Mouse (Mus musculus): ENCODE measurements at regions not wholly inside any gene's neighbourhood (a gene's known extent, or its start where the extent isn't known, plus 50 kb on each side); places are given as distances from the start of the nearest gene placed in this dataset.
A peak's percentile ranks its signal among the peaks of the same experiment; 100 is the strongest.

DNA sequence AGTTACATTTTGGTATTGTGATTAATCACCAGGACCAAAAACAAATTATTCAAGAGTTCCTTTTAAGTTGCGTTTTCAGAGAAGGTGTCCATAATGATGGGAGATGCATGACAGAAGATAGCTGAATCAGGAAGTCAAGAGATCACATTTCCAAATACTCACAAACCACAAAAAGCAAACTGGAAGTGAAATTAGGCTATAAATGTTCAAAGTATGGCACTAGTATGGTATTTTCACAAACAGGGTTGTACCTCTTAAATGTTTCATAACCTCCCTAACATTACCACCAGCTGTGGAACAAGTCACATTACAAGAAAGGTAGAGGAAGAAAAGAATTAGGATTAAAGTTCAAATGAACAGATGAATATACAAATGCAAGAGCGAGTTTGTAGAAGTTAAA is 367.6 kb downstream of the Slco6d1 start:
- no peak overlapping the region for H3K27ac ChIP-seq (ENCODE audit: low read length)
- 96% methylated on average over 2 of the region's 2 CpGs for WGBS
- H3K27me3 ChIP-seq (replicated peaks; ENCODE audit: control insufficient read depth, insufficient read depth, low read length): no peaks in the 10 kb centered on the region
- no peak overlapping the region for H3K4me2 ChIP-seq (ENCODE audit: low read length)
- H3K4me3 ChIP-seq (replicated peaks; ENCODE audit: low read length): no peak overlapping the region
- ATAC-seq: no peak
- H3K36me3 ChIP-seq (ENCODE audit: control insufficient read depth, insufficient read depth): no peaks in the 10 kb centered on the region
- H3K9me3 ChIP-seq (ENCODE audit: control insufficient read depth, low read length): no peaks in the 10 kb centered on the region
- H3K9ac ChIP-seq (replicated peaks; ENCODE audit: low read depth, low read length): no peak overlapping the region
- no peaks in the 10 kb centered on the region for H3K4me1 ChIP-seq (replicated peaks; ENCODE audit: control insufficient read depth, insufficient read depth, low read length)

DNA sequence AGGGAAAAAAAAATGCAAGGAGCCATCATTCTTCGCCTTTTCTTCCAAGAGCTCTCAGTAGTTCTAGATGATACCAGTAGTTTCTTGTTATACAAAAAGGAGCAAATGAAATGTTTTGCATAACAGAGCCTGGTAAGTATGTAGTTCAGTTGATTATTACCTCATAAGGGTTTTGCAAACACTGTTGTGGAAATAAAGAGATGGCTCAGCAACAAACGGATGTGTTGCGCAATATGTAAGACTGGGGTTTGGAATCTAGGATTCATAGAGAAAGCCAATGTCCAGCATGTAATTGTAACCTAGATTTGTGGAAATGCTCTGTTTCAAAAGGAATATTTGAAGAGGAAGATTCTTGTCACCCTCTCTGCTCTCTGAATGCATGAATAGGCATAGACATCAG is 372.4 kb downstream of the Slco6d1 start:
- no peak overlapping the region for H3K9ac ChIP-seq (replicated peaks; ENCODE audit: low read depth, low read length)
- 96% methylated on average over 3 of the region's 3 CpGs for WGBS
- no peak for ATAC-seq
- H3K27me3 ChIP-seq (replicated peaks; ENCODE audit: control insufficient read depth, insufficient read depth, low read length): no peaks in the 10 kb centered on the region
- H3K4me1 ChIP-seq (replicated peaks; ENCODE audit: control insufficient read depth, insufficient read depth, low read length): no peaks in the 10 kb centered on the region
- no peaks in the 10 kb centered on the region for H3K9me3 ChIP-seq (ENCODE audit: control insufficient read depth, low read length)
- H3K36me3 ChIP-seq (ENCODE audit: control insufficient read depth, insufficient read depth): no peaks in the 10 kb centered on the region
- H3K4me3 ChIP-seq (replicated peaks; ENCODE audit: low read length): no peak overlapping the region
- H3K27ac ChIP-seq (ENCODE audit: low read length): no peak overlapping the region
- no peak overlapping the region for H3K4me2 ChIP-seq (ENCODE audit: low read length)

DNA sequence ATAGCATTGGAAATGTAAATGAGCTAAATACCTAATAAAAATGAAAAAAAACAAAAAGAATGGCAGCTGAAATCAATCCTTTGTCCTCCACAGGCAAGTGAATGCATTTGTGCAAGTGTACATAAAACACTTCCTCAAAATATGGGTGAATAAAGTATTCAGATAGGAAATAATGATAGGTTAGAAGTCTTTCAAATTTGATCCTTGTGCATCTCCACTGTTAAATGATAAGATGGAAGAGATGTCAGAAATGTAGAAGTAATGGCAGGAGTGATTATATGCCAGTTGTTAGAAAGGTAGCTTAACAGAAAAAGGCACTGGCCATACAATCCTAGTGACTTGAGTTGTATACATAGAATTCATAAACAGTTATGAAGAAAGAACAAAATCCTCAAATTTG is 391.6 kb downstream of the Slco6d1 start:
- Histone ChIP-seq H3K4me1 (replicated peaks; ENCODE audit: control insufficient read depth, insufficient read depth, low read length) (no peaks in the 10 kb centered on the region), H3K27ac (ENCODE audit: low read length) (no peak overlapping the region), H3K4me2 (ENCODE audit: low read length) (no peak overlapping the region), H3K27me3 (replicated peaks; ENCODE audit: control insufficient read depth, insufficient read depth, low read length) (no peaks in the 10 kb centered on the region), H3K36me3 (ENCODE audit: control insufficient read depth, insufficient read depth) (no peaks in the 10 kb centered on the region), H3K9me3 (ENCODE audit: control insufficient read depth, low read length) (no peaks in the 10 kb centered on the region), H3K4me3 (replicated peaks; ENCODE audit: low read length) (no peak overlapping the region), H3K9ac (replicated peaks; ENCODE audit: low read depth, low read length) (no peak overlapping the region)
- no peak for ATAC-seq

DNA sequence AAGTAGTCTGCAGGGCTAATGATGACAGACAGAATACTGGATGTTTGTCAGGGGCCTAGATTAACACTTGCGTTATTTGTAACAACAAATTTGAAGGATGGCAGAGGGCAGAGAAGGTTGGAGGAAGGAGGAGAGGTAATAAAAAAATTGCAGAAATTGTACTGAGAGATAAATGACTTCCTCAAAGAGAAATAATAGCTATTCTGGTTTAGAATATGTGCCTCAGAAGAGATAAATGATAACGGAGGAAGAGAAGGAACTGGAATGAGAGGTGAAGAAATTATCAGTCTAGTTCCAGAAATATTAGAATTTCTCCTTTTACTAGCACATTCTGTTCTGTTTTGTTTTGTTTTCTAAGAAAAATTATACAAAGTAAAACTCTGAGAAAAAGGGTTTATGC is 393.1 kb downstream of the Slco6d1 start:
- Histone ChIP-seq H3K27ac (ENCODE audit: low read length) (no peak overlapping the region), H3K36me3 (ENCODE audit: control insufficient read depth, insufficient read depth) (no peaks in the 10 kb centered on the region), H3K27me3 (replicated peaks; ENCODE audit: control insufficient read depth, insufficient read depth, low read length) (no peaks in the 10 kb centered on the region), H3K4me1 (replicated peaks; ENCODE audit: control insufficient read depth, insufficient read depth, low read length) (no peaks in the 10 kb centered on the region), H3K9ac (replicated peaks; ENCODE audit: low read depth, low read length) (no peak overlapping the region), H3K9me3 (ENCODE audit: control insufficient read depth, low read length) (no peaks in the 10 kb centered on the region), H3K4me3 (replicated peaks; ENCODE audit: low read length) (no peak overlapping the region), H3K4me2 (ENCODE audit: low read length) (no peak overlapping the region)
- ATAC-seq: no peak
- 96% methylated on average over 2 of the region's 2 CpGs for WGBS

DNA sequence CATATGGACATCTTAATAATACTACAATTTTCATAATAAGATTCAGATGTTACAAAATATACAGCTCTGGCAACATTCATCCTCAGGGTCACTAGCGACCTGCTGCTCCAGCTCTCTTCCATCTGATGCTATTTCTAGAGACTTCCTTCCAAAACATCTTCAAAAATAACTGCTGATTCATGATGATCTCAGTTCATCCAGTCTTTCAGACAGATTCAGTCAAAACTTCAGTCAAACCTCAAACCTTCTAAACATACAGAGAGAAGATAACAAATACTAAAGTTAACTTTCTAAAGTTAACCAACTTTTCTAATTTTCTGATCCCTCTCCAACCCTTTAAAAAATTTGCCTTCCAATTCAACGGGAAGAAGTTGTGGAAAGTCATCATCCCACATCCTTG is 397.2 kb downstream of the Slco6d1 start:
- 83% methylated on average over 2 of the region's 2 CpGs for WGBS
- ATAC-seq: no peak
- H3K9me3 ChIP-seq (ENCODE audit: control insufficient read depth, low read length): no peaks in the 10 kb centered on the region

DNA sequence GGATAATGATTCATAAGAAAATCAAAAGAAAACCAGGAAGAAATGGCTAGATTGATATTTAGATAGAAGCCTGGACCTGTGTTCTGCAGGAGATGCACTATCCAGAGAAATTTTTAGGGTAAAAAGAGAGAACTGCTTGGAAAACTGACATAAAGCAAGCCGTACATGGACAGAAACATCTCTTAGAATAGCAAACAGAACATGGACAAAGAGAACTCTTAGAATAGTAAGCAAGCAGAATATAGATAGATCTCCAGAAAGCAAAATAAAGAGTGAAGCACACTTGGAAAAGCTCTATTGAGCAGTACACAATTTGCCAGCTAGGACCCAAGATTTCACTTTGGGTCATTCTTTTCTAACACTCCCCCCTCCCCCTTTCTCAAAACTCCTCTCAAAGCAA is 439.3 kb downstream of the Slco6d1 start:
- H3K9me3 ChIP-seq (ENCODE audit: control insufficient read depth, low read length): no peaks in the 10 kb centered on the region
- ATAC-seq: no peak
- no peaks in the 10 kb centered on the region for H3K4me1 ChIP-seq (replicated peaks; ENCODE audit: control insufficient read depth, insufficient read depth, low read length)
- H3K27ac ChIP-seq (ENCODE audit: low read length): no peak overlapping the region
- H3K4me2 ChIP-seq (ENCODE audit: low read length): no peak overlapping the region
- no peaks in the 10 kb centered on the region for H3K27me3 ChIP-seq (replicated peaks; ENCODE audit: control insufficient read depth, insufficient read depth, low read length)
- WGBS: 86% methylated on average over 1 of the region's 1 CpGs
- no peak overlapping the region for H3K4me3 ChIP-seq (replicated peaks; ENCODE audit: low read length)
- H3K36me3 ChIP-seq (ENCODE audit: control insufficient read depth, insufficient read depth): no peaks in the 10 kb centered on the region
- H3K9ac ChIP-seq (replicated peaks; ENCODE audit: low read depth, low read length): no peak overlapping the region

More for the DNA sequence above, 397.2 kb downstream of the Slco6d1 start:
- H3K27me3 ChIP-seq (replicated peaks; ENCODE audit: control insufficient read depth, insufficient read depth, low read length): no peaks in the 10 kb centered on the region
- H3K4me2 ChIP-seq (ENCODE audit: low read length): no peak overlapping the region
- H3K4me3 ChIP-seq (replicated peaks; ENCODE audit: low read length): no peak overlapping the region
- H3K9ac ChIP-seq (replicated peaks; ENCODE audit: low read depth, low read length): no peak overlapping the region
- H3K4me1 ChIP-seq (replicated peaks; ENCODE audit: control insufficient read depth, insufficient read depth, low read length): no peaks in the 10 kb centered on the region
- H3K27ac ChIP-seq (ENCODE audit: low read length): no peak overlapping the region
- H3K36me3 ChIP-seq (ENCODE audit: control insufficient read depth, insufficient read depth): no peaks in the 10 kb centered on the region

DNA sequence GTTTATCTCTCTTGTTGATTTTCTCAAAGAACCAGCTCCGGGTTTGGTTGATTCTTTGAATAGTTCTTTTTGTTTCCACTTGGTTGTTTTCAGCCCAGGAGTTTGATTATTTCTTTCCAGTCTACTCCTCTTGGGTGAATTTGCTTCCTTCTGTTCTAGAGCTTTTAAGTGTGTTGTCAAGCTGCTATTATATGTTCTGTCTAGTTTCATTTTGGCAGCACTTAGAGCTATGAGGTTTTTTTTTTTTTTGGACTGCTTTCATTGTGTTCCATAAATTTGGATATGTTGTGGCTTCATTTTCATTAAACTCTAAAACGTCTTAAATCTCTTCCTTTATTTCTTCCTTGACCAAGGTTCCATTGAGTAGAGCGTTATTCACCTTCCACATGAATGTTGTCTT is 485.3 kb downstream of the Slco6d1 start:
- H3K9me3 ChIP-seq (ENCODE audit: control insufficient read depth, low read length): no peaks in the 10 kb centered on the region
- H3K9ac ChIP-seq (replicated peaks; ENCODE audit: low read depth, low read length): no peak overlapping the region
- no peak overlapping the region for H3K4me3 ChIP-seq (replicated peaks; ENCODE audit: low read length)
- no peaks in the 10 kb centered on the region for H3K36me3 ChIP-seq (ENCODE audit: control insufficient read depth, insufficient read depth)
- no peak overlapping the region for H3K27ac ChIP-seq (ENCODE audit: low read length)
- ATAC-seq: no peak
- no peaks in the 10 kb centered on the region for H3K4me1 ChIP-seq (replicated peaks; ENCODE audit: control insufficient read depth, insufficient read depth, low read length)
- no peaks in the 10 kb centered on the region for H3K27me3 ChIP-seq (replicated peaks; ENCODE audit: control insufficient read depth, insufficient read depth, low read length)
- H3K4me2 ChIP-seq (ENCODE audit: low read length): no peak overlapping the region
- 82% methylated on average over 3 of the region's 3 CpGs for WGBS

DNA sequence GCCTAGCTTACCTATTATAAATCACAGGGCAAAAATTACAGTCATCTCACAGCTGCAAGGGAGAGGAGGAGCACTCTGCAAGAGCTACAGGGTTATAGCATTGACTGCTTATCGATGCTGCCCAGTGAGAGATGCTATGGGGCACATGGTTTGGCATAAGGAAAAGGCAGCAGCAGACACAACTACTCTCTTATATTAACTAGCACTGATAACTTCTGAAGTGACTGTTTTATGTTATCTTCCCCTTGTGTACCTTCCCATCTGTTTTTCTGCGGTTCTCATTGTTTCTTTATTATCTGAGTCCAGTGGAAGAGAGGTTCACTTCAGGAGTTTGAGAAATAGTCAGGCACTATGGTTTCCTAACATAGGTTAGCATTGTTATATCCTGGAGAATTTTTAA is 502.1 kb downstream of the Slco6d1 start:
- H3K27ac ChIP-seq (ENCODE audit: low read length): no peak overlapping the region
- H3K4me1 ChIP-seq (replicated peaks; ENCODE audit: control insufficient read depth, insufficient read depth, low read length): no peaks in the 10 kb centered on the region
- no peak overlapping the region for H3K4me3 ChIP-seq (replicated peaks; ENCODE audit: low read length)
- no peak overlapping the region for H3K9ac ChIP-seq (replicated peaks; ENCODE audit: low read depth, low read length)
- 96% methylated on average over 2 of the region's 2 CpGs for WGBS
- no peak for ATAC-seq
- H3K4me2 ChIP-seq (ENCODE audit: low read length): no peak overlapping the region
- H3K36me3 ChIP-seq (ENCODE audit: control insufficient read depth, insufficient read depth): no peaks in the 10 kb centered on the region
- H3K27me3 ChIP-seq (replicated peaks; ENCODE audit: control insufficient read depth, insufficient read depth, low read length): no peaks in the 10 kb centered on the region
- H3K9me3 ChIP-seq (ENCODE audit: control insufficient read depth, low read length): no peaks in the 10 kb centered on the region

DNA sequence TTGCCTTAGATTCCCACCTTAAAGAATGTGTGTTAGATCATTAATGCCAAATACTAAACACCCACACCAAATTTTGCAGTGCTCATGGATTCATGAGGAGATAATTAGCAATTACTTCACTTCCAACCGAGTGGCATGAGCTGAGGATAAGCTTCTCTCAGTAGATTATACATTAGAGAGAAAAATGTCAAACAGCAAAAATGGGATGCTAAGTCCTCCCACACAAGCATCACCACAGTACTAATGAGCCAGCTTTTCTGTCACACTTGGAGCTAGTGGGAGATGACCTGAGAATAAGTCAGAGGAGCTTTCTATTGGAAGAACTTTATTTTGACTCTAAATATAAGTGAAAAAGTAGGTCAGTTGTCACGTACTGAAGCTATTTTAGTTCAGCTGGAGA is 504.0 kb downstream of the Slco6d1 start:
- peak; percentile 54; the same call in 1 of the 2 replicates for ATAC-seq
- Histone ChIP-seq H3K9me3 (ENCODE audit: control insufficient read depth, low read length) (no peaks in the 10 kb centered on the region), H3K4me2 (ENCODE audit: low read length) (no peak overlapping the region), H3K4me1 (replicated peaks; ENCODE audit: control insufficient read depth, insufficient read depth, low read length) (no peaks in the 10 kb centered on the region), H3K4me3 (replicated peaks; ENCODE audit: low read length) (no peak overlapping the region), H3K27me3 (replicated peaks; ENCODE audit: control insufficient read depth, insufficient read depth, low read length) (no peaks in the 10 kb centered on the region), H3K27ac (ENCODE audit: low read length) (no peak overlapping the region), H3K36me3 (ENCODE audit: control insufficient read depth, insufficient read depth) (no peaks in the 10 kb centered on the region), H3K9ac (replicated peaks; ENCODE audit: low read depth, low read length) (no peak overlapping the region)
- 44% methylated on average over 2 of the region's 2 CpGs for WGBS

DNA sequence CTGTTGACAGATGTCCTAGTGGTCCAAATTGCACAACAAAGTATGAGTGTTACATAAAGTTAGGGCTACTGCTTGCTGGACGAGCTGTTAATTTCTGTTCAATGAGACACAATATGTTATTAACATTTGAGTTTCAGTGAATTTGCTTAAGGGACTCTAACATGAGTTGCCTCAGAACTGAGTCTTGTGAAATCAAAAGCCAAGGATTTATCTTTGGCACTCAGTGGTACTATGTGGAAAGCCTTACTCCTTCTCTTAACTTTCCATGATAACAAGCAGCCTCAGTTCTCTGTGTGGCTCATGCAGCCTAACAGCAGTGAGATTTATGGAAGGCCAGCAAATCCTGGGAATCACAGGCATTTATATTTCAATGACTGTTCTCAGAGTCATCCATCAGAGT is 510.0 kb downstream of the Slco6d1 start:
- no peaks in the 10 kb centered on the region for H3K9me3 ChIP-seq (ENCODE audit: control insufficient read depth, low read length)
- 72% methylated on average over 1 of the region's 1 CpGs for WGBS
- H3K4me1 ChIP-seq (replicated peaks; ENCODE audit: control insufficient read depth, insufficient read depth, low read length): no peaks in the 10 kb centered on the region
- no peak overlapping the region for H3K9ac ChIP-seq (replicated peaks; ENCODE audit: low read depth, low read length)
- no peak overlapping the region for H3K4me3 ChIP-seq (replicated peaks; ENCODE audit: low read length)
- no peak overlapping the region for H3K4me2 ChIP-seq (ENCODE audit: low read length)
- H3K27me3 ChIP-seq (replicated peaks; ENCODE audit: control insufficient read depth, insufficient read depth, low read length): no peaks in the 10 kb centered on the region
- no peaks in the 10 kb centered on the region for H3K36me3 ChIP-seq (ENCODE audit: control insufficient read depth, insufficient read depth)
- H3K27ac ChIP-seq (ENCODE audit: low read length): no peak overlapping the region
- ATAC-seq: no peak
